Mouse (Mus musculus): ENCODE data around the gene Smap2.

GRCm38 (mm10) chr4:121023941-121024340 lies 6.9 kb upstream of the Smap2 start:
- TF ChIP-seq POLR2A (IDR thresholded peaks at IDR 0.05; ENCODE audit: insufficient read depth, low read depth, low read length) (no peak), CTCF (IDR thresholded peaks at IDR 0.05) (no peak), EP300 (IDR thresholded peaks at IDR 0.05; ENCODE audit: insufficient read depth, low read depth, low read length) (no peak)

Data from heart, adult 2 months (tissue).